Mouse (Mus musculus) hindbrain, embryonic 13.5 days (tissue): ENCODE results near the gene Rbpj. TPM values are rescaled to one million over a fixed set of nuclear protein-coding genes. Genes with fewer than 3 reads are reported as not detected.

ENCODE experiments used
- ATAC-seq: fragments of 200-750 bp; cut with Nextera tagmentation; 2 replicates; pipeline ENCODE4 v1.8.0; 2017; ENCODE audit warnings: moderate TSS enrichment; ENCODE audit not compliant: low FRiP score
- H3K27ac ChIP-seq: fragments of 300-500 bp; sonication (generic); 2 replicates; pipeline ENCODE4 v1.5.1; 2015; ENCODE audit warnings: inconsistent platforms, mild to moderate bottlenecking, moderate library complexity
- H3K27me3 ChIP-seq: fragments of 300-500 bp; sonication (generic); 2 replicates; pipeline ENCODE4 v1.6.1; 2015; ENCODE audit warnings: mild to moderate bottlenecking, inconsistent platforms
- H3K36me3 ChIP-seq: fragments of 300-500 bp; sonication (generic); 2 replicates; pipeline ENCODE4 v1.6.1; 2015; ENCODE audit warnings: mild to moderate bottlenecking, inconsistent platforms
- H3K4me1 ChIP-seq: fragments of 300-500 bp; sonication (generic); replicated peaks from 2 replicates; pipeline ENCODE4 v1.6.1; 2015; ENCODE audit warnings: inconsistent platforms
- H3K4me2 ChIP-seq: fragments of 300-500 bp; sonication (generic); 2 replicates; pipeline ENCODE4 v1.6.1; 2015; ENCODE audit warnings: inconsistent platforms, mild to moderate bottlenecking, moderate library complexity
- H3K4me3 ChIP-seq: fragments of 300-500 bp; sonication (generic); 2 replicates; pipeline ENCODE4 v1.5.1; 2015; ENCODE audit warnings: mild to moderate bottlenecking, inconsistent platforms
- H3K9ac ChIP-seq: fragments of 300-500 bp; sonication (generic); 2 replicates; pipeline ENCODE4 v1.6.1; 2015; ENCODE audit warnings: mild to moderate bottlenecking, inconsistent platforms
- H3K9me3 ChIP-seq: fragments of 300-500 bp; sonication (generic); 2 replicates; pipeline ENCODE4 v1.6.1; 2016; ENCODE audit warnings: inconsistent platforms
- WGBS: fragments of 180-500 bp; shearing (Covaris S2); methylation state at CpG from one replicate; pipeline ENCODE4 v1.1.7; 2015; 5-methylcytosine and 5-hydroxymethylcytosine counted together
- polyA plus RNA-seq: library from polyadenylated mRNA; unstranded; fragments of >200 nt; fragmentation: Nextera tagmentation; extraction: Ambion mirVana; gene quantifications from 2 replicates; pipeline ENCODE4 v1.2.1, GENCODE M21; 2015

The Rbpj gene
- polyA plus RNA-seq, 1 experiment from 2014 or later = 38.1 TPM

DNA sequence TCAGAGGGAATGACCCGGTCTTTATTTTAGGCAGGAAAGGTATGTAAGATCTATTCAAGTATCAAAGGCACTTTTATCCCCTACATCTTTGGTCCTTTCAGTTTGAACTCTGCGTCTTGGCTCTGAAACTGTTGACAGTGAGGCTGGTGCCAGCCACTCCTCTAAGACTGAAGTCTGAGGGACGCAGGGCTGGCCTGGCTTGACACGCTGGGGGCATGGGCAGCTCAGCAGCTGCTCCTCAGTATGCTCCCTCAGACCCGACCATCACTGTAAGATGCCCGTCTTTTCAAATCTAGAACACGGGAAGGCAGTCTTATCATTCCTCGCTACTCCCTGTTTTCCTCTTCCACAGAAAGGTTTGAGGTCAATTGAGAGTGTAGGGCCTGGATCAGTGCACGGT is 231.8 kb downstream of the Rbpj start:
- no peaks in the 10 kb centered on the region for H3K9me3 ChIP-seq
- WGBS = 74% methylated on average over 9 of the region's 9 CpGs
- no peak overlapping the region for H3K27ac ChIP-seq
- H3K4me1 ChIP-seq = no peaks in the 10 kb centered on the region
- no peak overlapping the region for H3K4me3 ChIP-seq
- H3K4me2 ChIP-seq = no peak overlapping the region
- no peaks in the 10 kb centered on the region for H3K36me3 ChIP-seq
- no peak overlapping the region for H3K9ac ChIP-seq
- H3K27me3 ChIP-seq = no peaks in the 10 kb centered on the region
- ATAC-seq = no peak

DNA sequence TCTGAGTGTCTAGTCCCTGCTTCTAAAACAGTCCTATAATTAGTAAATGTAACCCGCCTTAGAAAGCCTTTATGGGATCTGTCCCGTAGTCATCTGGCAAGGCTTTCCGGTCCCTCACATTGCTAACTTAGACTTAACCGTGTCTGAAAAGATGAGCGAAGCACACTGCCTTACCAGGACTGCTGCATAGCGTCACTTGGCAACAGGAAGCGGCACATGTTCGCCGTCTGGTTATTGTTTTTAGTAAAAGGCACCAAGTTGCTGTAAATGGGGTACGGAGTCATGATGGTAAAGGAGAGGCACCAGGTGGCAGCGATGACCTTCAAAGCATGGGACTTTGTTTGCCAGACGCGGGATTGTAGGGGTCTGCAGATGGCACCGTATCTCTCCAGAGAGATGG is 236.7 kb downstream of the Rbpj start:
- Histone ChIP-seq H3K4me1 (peaks cover 18% of the 10 kb centered on the region), H3K9ac (no peak overlapping the region), H3K27me3 (no peaks in the 10 kb centered on the region), H3K9me3 (no peaks in the 10 kb centered on the region), H3K36me3 (no peaks in the 10 kb centered on the region), H3K4me3 (no peak overlapping the region), H3K4me2 (no peak overlapping the region), H3K27ac (no peak overlapping the region)
- no peak for ATAC-seq
- 88% methylated on average over 14 of the region's 14 CpGs for WGBS

Other genes with a start within 250 kb of the Rbpj start
- gene Smim20, start 199.1 kb upstream of the Rbpj start, polyA plus RNA-seq = 76.0 and 76.6 TPM in 2 replicates
- gene Cckar, start 241.6 kb downstream of the Rbpj start, polyA plus RNA-seq = 1.9 and 2.6 TPM in 2 replicates